Mouse (Mus musculus) heart, postnatal 36 days (tissue): Measurements from ENCODE around the gene Palm2. TPM values are rescaled to one million over a fixed set of nuclear protein-coding genes. Genes with fewer than 3 reads are reported as not detected.
"Not testable (repeated sequence)": the region's sequence is repeated elsewhere in the genome, so short reads cannot be mapped to it uniquely, and the experiment has no call there.

Experiments
- DNase-seq, 2 experiments: peaks; one replicate each; pipeline ENCODE4 v3.0.0; 2021 to 2022
- intact Hi-C: fragments of 180-260 bp; cut with DNase I; formaldehyde crosslinking; loops from one replicate; pipeline ENCODE4 v1.15.1; 2025
- total RNA-seq, 2 experiments: library from RNA; stranded (reverse); gene quantifications; 2 replicates each; pipeline ENCODE4 v1.2.3; 2021

Gene Palm2
- 10 to 100 TPM in 1 of 2 experiments, 1 to 10 TPM in 1; 4.9 to 14.8 TPM for total RNA-seq

DNA sequence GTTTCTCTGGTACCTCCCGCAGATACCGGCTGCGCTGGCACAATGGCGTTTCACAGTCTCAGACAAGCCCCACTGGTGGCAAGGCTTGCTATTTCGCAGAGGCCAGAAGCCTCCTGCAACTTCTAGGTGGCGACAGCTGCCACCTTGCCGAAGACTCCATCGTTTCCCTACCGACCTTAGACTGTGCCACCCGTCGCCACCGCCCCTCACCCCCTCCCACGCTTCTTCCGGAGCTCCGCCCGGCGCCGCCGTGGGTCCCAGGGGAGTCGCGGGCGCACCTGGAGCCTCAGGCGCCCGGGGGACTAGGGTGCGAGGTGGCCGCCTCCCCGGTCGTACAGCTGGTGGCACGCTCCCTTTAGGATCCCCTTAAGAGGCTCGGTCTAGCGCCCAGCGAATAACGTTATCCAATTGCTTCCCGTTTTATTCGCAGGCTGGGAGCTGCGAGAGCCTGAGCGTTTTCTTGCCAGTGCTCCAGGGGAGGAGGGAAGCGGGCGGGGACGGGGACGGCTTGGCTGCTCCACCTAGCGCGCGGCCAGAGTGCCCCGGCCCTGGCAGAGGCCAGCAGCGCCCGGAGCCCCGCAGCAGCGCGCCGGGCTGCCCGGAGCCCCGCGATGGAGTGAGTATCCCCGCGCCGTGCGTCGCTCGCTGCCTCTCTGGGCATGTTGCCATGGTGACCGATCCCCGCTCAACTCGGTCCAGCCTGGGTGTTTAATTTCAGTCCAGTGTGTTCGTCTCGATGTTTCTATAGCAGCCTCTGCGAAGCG is at the start of gene Palm2:
Palm2 (plus strand) TSS at position 307 of the 764 bp plus-strand sequence.
- DNase-seq: peak; percentile 44 to 60
- intact Hi-C loops: loop anchor here (5.0 kb wide), 1 partner anchor 62 kb away; no protein-coding TSS in a partner anchor

DNA sequence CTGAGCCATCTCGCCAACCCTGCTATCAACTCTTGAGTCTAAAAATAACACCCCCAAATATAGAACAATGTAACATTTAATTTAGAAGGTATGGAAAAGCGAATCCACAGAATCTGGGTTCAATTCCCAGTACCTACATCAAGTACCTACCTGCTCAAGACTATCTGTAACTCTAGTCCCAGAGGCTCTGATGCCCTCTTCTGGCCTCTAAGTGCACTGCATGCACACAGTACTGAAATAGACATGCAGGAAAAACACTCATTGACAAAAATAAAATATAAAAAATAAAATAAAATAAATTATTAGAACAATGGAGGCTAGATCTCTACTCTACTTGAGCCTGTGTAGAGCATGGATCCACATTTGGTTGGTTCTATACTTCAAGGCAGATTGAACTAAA is 49.7 kb upstream of the Palm2 start:
- no peak for DNase-seq
- intact Hi-C loops: no loop called here

DNA sequence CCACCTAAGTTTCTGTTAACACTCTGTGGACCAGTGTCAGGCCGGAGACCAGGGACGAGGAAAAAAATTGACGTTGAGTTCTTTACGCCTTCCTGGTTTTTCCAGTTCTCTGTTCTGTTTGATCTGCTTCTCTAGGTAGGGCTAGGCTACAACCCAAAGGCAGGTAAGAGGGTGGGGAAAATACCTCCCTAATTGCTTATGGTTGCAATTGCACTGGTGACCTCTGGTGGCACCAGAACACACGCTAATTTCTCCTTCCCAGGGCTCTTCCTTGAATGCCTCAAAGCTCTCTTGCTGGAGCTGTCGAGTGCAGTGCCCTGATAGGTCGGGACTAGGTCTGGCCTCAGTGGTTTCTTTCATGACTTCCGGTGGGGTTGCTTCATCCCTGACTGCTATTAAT is 42.9 kb upstream of the Palm2 start:
- DNase-seq: no peak
- intact Hi-C loops: no loop called here

DNA sequence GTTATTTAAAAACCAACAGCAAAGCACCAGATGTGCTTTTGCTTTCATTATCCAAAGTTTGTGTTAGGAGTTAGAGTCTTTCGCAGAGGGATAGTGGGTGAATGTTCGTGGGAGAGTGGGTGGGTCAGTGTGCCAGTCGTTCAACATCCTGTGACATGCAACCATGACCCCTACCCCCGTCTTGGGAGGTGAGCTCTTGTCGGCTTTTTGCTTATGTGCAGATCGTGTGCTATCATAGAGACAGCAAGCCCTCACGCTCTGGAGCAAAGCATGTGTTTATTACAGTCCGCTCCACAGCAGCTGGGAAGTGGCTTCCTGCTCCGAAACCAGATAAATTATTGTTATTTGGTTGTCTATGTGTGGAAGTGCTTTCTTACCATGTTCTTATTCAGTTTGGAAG is 37.6 kb upstream of the Palm2 start:
- intact Hi-C loops: no loop called here
- DNase-seq: no peak

DNA sequence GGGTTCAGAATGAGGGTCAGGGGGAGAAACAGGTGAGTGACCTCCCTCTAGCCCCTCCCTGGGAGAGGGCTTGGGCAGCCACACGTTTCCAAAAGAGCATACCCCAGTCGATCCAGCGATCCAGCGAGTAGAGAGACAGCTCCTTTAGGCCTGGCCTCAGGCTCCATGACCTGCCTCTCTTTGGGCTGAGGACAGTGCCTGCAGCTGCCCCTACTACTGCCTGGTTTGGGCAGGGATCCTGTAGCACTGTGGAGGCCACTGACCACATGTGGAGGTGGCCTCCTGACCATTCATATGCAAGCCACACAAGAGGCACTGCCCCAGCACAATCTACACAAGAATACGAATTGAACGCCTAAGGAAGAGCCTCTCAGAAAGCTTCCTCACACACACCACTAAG is 21.7 kb upstream of the Palm2 start:
- intact Hi-C loops: not testable (repeated sequence)

DNA sequence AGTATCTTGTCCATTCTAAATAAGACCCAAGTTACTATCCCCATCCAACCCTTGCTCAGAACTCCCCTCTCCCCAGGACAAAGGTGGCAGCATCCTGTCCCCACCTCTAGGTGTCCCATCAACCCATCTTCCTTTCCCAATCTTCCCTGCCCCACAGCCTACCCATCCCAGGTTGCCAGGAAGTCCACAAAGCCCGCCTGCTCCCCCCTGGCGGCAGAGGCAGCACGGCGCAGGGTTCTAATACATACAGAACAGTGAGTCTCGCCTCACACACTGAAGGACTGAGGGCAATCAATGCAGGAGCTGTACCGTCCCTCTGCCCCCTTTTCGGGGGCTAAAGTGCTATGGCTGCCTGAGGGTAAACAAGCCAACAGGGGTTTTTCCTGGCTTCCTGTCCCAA is 21.0 kb upstream of the Palm2 start:
- intact Hi-C loops: no loop called here
- no peak for DNase-seq

More for the DNA sequence above, 21.7 kb upstream of the Palm2 start:
- DNase-seq: not testable (repeated sequence)

DNA sequence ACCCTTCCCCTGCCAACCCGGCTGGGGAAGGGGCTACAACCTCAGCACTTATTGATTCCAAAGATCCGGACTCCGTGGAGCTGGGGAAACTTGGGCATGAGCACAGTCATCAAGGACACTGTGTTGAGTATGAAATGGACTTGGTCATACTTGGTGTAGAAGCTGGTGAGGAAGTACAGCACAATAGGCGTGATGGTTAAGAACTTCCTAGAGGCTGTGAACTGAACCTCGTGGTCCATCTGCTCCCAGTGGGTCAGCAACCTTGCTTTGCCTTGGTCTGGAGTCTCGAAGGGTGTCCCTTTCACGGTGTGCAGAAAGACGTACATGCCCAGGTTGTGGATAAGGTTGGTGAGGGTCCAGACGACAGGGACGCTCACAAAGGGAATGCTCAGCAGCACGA is 20.4 kb upstream of the Palm2 start:
- intact Hi-C loops, DNase-seq: not testable (repeated sequence)

DNA sequence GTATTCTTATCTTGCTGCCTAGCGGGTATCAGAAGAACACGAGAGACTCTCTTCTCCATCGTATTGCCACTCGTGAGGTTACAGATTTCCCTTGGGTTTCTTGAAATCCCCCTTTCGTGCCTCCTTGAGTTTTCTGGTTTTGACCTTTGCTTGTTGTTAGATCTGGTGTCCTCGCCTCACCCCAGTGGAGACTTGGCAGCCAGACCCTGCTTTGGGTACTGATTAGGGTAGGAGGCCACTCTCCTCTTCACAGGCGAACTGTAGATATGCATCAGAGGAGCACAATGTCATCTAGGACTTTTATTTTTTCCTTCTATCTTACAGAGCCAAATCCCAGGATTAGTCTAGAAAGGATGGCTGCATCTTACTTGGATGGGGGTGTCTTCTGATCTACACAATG is 10.0 kb upstream of the Palm2 start:
- intact Hi-C loops: no loop called here
- peak; percentile 5 to 8 for DNase-seq

DNA sequence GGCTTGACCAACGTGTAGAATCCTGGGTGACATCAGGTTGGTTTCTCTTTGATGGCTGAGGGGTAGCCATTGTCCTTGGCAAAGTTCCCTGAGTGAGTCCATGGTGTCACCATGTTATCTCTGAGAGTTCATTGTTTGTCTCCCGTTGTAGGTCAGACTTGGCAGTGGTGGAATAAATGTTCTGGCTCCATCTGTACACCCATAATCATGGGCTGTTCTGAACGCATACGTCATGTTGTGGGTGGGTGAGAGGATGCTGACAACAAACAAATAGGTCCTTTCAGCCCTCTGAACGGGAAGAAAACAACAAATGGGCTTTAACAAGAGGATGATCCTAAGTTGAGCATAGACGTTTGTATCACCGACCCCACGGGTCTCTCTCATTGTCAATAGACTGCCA is 5.7 kb upstream of the Palm2 start:
- intact Hi-C loops: no loop called here
- DNase-seq: no peak

DNA sequence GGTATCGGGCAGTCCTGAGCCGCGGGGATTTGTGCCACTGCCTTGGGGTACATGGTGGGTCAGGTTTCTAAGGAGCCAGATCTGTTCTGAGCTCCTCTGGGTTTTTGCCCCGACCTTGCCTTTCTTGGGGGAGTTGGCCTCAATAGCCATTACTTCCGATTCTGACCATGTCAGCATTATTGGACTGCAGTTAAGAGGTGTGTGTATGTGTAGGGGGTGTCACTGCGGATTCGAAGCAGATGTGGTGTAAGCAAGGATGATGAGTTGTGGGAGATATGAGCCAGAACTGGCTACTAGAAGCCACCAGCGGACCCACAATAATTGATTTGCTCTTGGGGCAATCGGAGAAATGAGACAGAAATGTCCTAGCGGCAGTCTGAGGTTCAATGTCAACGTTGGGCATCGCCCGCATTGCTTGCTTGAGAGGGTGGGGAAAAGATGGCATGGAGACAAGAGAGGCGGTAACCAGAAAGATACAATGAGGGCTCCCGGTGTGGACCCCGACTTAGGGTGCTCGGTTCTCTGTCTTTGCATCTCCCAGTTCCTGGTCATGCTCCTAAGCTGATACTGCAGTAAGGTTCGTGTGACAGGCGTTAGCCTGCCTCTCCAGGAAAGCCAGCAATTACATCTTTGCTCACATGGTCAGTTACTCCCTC is 786 bp downstream of the Palm2 start:
- intact Hi-C loops: loop anchor here (5.0 kb wide), 1 partner anchor 63 kb away; no protein-coding TSS in a partner anchor
- DNase-seq: no peak

DNA sequence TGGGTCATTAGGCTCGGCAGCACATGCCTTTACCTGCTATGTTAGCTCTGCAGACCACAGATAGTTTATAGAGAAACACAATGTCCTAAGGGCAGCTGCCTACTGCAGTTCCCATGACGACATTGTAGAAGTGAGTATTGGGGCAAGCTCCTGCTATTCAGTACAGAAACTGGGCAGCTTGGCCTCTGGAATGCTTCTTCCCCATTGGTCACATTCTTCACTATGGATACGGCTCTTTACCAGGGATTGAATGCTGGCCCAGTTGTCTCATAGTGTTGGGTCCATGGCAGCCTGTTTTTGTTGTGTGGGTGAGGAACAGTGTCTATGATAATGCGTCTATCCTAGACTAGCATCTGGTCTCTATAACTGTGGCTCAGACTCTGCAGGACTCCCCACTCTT is 2.2 kb downstream of the Palm2 start:
- no peak for DNase-seq
- intact Hi-C loops: no loop called here

DNA sequence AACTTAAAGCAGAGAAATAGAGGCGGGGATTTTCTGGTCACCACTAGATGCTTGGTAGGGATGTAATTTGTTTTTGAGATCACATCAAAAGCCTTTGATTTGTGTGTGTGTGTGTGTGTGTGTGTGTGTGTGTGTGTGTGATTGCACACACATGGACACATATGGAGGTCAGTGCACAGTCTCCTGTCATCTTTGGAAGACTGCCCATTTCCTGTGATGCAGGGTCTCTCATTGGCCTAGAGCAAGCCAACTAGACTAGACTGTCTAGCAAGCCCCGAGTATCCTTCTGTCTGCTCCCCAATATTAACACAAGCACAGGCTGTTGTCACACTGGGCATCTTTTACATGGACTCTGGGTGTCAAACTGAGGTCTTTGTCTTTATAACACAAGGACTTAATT is 12.0 kb downstream of the Palm2 start:
- DNase-seq: no peak
- intact Hi-C loops: no loop called here

DNA sequence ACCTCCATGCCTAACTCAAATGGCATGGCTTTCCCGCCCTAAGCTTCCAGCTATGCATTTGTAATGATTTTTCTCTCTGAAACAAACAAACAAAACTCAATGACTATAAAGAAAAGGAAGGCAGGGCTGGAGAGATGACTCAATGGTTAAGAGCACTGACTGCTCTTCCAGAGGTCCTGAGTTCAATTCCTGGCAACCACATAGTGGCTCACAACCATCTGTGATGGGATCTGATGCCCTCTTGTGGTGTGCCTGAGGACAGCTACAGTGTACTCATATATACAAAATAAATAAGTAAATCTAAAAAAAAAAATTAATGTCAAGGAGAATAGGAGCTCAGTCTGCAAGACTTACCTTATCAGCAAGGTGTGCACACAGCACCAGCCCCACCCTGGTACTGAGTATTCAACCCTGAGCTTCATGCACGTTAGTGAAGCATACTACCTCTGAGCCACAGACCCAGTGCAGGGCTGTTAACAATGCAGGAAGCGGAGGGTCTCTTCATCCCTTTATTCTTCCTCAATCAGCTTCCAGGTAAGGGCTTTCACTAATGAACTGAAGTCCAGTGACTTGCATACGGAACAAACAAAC is 12.9 kb downstream of the Palm2 start:
- no peak for DNase-seq
- intact Hi-C loops: no loop called here

DNA sequence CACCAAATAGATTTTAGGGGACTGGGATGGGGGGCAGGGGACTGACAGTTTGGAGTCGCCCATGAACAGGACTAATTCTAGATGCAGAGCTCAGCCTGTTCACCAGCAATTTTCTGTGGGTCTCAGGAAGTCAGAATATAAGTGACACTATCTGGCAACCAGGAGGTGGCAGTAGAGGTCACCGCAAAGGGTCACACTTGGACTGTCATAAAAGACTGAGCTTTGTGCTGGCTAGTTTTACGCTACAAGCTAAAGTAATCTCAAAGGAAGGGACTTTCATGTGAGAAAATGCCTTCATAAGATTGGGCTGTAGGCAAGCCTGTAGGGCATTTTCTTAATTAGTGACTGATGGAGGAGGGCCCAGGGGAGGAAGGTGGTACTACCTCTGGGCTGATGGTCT is 17.8 kb downstream of the Palm2 start:
- DNase-seq: peak; percentile 56 to 61
- intact Hi-C loops: loop anchor here (2.0 to 10.0 kb wide), 3 partner anchors 155 to 475 kb away; no protein-coding TSS in a partner anchor

DNA sequence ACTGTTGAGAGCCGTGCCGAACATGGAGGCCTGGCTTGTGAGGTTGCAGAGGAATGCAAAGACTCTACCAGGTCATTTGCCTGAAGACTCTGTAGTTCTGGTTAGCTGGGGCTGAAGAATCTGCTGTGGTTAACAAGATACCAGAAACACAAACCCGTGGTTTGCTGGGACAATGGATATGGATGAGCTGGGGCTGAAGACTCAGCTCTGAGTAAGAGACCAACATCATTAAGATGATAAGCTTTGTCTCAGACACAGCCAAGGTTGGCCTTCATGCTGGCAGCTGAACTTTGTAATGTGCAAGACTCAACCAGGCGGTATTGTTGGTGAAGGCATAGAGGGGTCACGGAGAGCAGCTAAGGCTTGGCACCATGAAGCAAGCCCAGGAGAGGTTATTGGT is 18.6 kb downstream of the Palm2 start:
- intact Hi-C loops: loop anchor here (2.0 to 10.0 kb wide), 3 partner anchors 154 to 475 kb away; no protein-coding TSS in a partner anchor
- no peak for DNase-seq

DNA sequence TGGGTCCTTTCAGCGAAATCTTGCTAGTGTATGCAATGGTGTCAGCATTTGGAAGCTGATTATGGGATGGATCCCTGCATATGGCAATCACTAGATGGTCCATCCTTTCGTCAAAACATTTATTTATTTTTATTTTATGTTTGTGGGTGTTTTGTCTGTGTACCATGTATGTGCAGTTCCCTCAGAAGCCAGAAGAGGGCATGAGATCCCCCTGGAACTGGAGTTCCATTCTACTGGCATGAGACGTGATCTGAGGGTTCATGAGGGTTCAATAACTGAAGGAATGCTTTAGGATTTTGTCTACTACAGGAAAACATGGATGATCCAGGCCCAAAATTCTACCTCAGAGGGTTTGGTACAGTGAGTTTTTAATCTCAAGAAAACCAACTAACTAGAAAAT is 28.3 kb downstream of the Palm2 start:
- DNase-seq: peak; percentile 30 to 45
- intact Hi-C loops: loop anchor here (2.0 kb wide), 1 partner anchor 144 kb away; no protein-coding TSS in a partner anchor

DNA sequence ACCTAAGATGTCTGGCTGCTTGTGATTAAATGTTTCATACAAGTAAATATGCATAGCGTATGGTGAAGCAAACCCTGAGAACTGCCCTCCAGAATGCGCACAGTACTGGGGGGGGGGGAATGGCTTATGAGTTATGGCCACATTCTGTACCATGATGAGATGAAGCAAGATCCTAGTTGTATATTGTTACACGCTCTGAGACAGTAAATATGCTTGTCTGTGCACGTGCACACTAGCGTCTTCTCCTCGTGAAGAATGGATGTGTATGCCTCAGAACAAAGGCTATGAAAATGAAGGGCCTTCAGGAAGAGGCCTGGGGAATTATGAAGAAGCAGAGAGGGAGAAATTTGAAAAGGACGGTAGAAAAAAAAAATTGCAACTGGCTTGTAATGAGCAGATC is 48.4 kb downstream of the Palm2 start:
- no peak for DNase-seq
- intact Hi-C loops: no loop called here

DNA sequence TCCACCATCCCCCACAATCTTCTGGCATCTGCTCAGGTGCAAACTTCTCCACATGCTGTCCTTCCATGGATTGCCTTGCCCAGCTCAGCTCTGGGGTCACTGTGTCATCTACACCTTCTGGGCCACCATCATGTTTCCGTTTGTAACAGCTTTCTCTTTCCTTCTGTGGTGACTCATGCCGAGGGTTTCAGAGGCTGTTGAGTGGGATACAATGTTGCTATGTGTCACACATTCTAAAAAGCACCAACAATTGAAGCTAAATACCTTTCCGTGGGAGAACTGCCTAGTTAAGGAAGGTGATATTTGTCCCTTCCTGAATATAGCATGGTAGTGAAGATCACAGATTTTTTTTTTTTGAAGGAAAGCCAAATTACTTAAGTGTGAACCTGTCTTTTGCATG is 52.3 kb downstream of the Palm2 start:
- DNase-seq: no peak
- intact Hi-C loops: no loop called here

DNA sequence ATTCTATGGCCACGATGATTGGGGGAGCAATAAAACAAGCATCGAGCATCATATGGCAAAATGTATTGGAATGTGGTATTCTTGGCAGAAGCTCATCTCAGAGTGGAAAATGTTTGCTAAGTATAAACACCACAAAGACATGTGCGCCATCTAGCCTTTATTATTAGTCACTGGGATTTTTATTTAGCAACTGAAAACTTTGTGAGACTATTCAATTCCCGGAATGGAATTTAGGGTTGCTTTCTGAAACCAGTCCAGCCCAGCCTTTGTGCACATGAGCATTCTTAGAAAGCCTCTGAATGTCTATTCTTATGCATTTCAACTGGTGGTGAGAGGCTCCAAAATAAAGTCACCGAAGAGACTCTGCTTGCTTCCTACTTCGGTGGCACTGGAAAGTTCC is 55.8 kb downstream of the Palm2 start:
- intact Hi-C loops: no loop called here
- DNase-seq: peak in 1 of 2 experiments; percentile 13

DNA sequence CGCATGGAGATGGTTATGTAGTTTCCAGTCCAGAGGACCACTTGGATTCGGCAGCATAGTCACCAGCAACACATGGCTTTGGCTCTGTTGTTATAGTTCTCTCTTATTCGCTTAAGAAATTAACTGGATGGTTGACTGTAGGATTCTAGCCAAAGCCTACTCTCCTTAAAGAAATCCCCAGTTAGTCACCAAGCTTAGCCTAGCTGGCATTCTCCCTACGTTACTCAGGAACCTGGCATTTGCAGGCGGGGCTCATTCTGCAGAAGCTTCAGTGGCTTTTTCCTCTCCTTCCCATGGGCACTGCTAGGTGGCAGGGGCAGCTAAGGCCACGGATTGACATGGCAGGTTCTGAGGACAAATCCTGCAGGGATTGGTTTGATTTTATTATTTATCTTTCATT is 70.7 kb downstream of the Palm2 start:
- no peak for DNase-seq
- intact Hi-C loops: no loop called here

DNA sequence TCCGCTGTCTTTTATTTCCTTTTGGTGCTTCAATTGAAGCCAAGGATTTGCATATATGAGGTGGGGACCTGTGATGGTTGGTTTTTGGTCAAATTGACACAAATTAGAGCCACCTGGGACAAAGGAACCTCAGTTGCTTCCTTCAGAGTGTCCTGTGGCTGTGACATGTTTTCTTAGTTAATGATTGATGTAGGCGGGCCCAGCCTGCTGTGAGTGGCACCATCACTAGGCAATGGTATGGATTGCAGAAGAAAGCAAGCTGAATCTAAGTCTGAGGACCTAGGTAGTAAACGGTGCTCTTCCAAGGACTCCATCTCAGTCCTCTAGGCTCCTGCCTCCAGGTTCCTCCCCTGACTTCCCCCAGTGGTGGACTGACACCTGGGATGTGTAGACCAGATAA is 76.5 kb downstream of the Palm2 start:
- no peak for DNase-seq
- intact Hi-C loops: no loop called here

DNA sequence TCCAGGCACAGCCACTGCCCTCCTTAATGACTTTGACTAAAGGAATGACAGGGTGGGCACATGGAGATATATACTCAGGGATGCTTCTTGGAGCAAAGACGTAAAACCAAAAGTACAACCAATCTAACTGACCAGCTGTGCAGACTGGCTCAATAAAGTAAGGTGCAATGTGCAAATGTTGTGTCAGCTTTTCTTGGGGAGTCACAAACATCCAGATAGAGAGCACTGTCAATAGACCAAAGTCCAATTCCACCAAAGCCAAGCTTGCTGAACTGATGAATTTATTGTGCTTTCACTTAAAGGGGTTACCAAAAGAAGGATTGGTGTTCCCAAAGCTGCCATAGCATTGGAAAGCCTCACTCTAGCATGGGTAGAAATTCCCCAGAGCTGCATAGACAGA is 77.7 kb downstream of the Palm2 start:
- intact Hi-C loops: no loop called here
- DNase-seq: no peak
